Mouse (Mus musculus) liver, adult 2 months (tissue): ENCODE results near the gene Malsu1. TPM values are rescaled to one million over a fixed set of nuclear protein-coding genes. Genes with fewer than 3 reads are reported as not detected.

ENCODE experiments used
- DNase-seq: peaks from one replicate; pipeline ENCODE4 v3.0.0-alpha.2; 2011; ENCODE audit warnings: low read depth, low spot score; ENCODE audit errors: extremely low read depth
- H3K27ac ChIP-seq: fragments of 200-500 bp; replicated peaks from 2 replicates; pipeline ENCODE4 v1.5.1; 2012; ENCODE audit warnings: low read depth, mild to moderate bottlenecking, control low read depth, inconsistent platforms, low read length; ENCODE audit not compliant: insufficient read depth
- H3K27me3 ChIP-seq: fragments of 200-500 bp; 2 replicates; pipeline ENCODE4 v1.6.1; 2012; ENCODE audit warnings: mild to moderate bottlenecking, moderate library complexity, low read length, inconsistent platforms; ENCODE audit not compliant: control insufficient read depth, insufficient read depth
- H3K36me3 ChIP-seq: fragments of 200-500 bp; 2 replicates; pipeline ENCODE4 v1.6.1; 2012; ENCODE audit warnings: low read length, inconsistent platforms; ENCODE audit not compliant: control insufficient read depth, insufficient read depth
- H3K4me1 ChIP-seq: fragments of 200-500 bp; 2 replicates; pipeline ENCODE4 v1.6.1; 2011; ENCODE audit warnings: low read length; ENCODE audit not compliant: control insufficient read depth, insufficient read depth
- H3K4me3 ChIP-seq: fragments of 200-500 bp; 2 replicates; pipeline ENCODE4 v1.5.1; 2011; ENCODE audit warnings: low read depth, mild to moderate bottlenecking, control low read depth, low read length, moderate library complexity; ENCODE audit not compliant: insufficient read depth
- H3K79me2 ChIP-seq: fragments of 200-500 bp; 2 replicates; pipeline ENCODE4 v1.6.1; 2012; ENCODE audit warnings: inconsistent platforms, mild to moderate bottlenecking, low read length, moderate library complexity; ENCODE audit not compliant: control insufficient read depth, insufficient read depth
- H3K9ac ChIP-seq: fragments of 200-500 bp; 2 replicates; pipeline ENCODE4 v1.6.1; 2012; ENCODE audit warnings: low read depth, mild to moderate bottlenecking, control low read depth, inconsistent platforms, low read length
- CTCF ChIP-seq: fragments of 200-500 bp; IDR thresholded peaks from 2 replicates; pipeline ENCODE4 v1.5.1; 2011; ENCODE audit warnings: low read depth, low read length, control low read depth
- POLR2A ChIP-seq: fragments of 200-500 bp; IDR thresholded peaks from 2 replicates; pipeline ENCODE4 v1.6.1; 2011; ENCODE audit warnings: low read length, control low read depth; ENCODE audit not compliant: insufficient read depth; ENCODE audit errors: extremely low read depth
- WGBS: fragments of 180-500 bp; shearing (Covaris S2); methylation state at CpG from one replicate; pipeline ENCODE4 v1.1.7; 2018; 5-methylcytosine and 5-hydroxymethylcytosine counted together
- polyA plus RNA-seq: library from polyadenylated mRNA; depleted of rRNA; stranded (reverse); fragments of >200 nt; gene quantifications from 2 replicates; pipeline ENCODE4 v1.2.3, GENCODE M21; 2012
- total RNA-seq: library from RNA; depleted of rRNA; stranded (reverse); fragments of >200 nt; gene quantifications from 2 replicates; pipeline ENCODE4 v1.2.3, GENCODE M21; 2014

Gene Malsu1
- total and polyA plus RNA-seq, 2 experiments: 20.5 to 27.9 TPM

- Histone ChIP-seq H3K36me3 (no peaks in the 10 kb centered on the region), H3K27ac (no peak overlapping the region), H3K9ac (no peak overlapping the region), H3K4me1 (0 out of 2 replicates have a peak, but pooled peaks cover 4% of the 10 kb centered on the region), H3K27me3 (no peaks in the 10 kb centered on the region), H3K4me3 (no peak overlapping the region), H3K79me2 (no peaks in the 10 kb centered on the region)
- no peak for TF ChIP-seq POLR2A
- TF ChIP-seq CTCF: no peak
- 89% methylated on average over 15 of the region's 15 CpGs for WGBS
- no peak for DNase-seq
These were observed 33.3 kb downstream of the Malsu1 start for GRCm38 (mm10) chr6:49106746-49107500.

GRCm38 (mm10) chr6:49109196-49109595 lies 35.6 kb downstream of the Malsu1 start:
- Histone ChIP-seq H3K79me2 (no peaks in the 10 kb centered on the region), H3K27me3 (no peaks in the 10 kb centered on the region), H3K4me1 (0 out of 2 replicates have a peak, but pooled peaks cover 4% of the 10 kb centered on the region), H3K9ac (no peak overlapping the region), H3K27ac (no peak overlapping the region), H3K36me3 (no peaks in the 10 kb centered on the region), H3K4me3 (no peak overlapping the region)
- DNase-seq: no peak
- TF ChIP-seq CTCF (no peak), POLR2A (no peak)
- WGBS: 99% methylated on average over 2 of the region's 2 CpGs

- no peak for DNase-seq
- Histone ChIP-seq H3K79me2 (no peaks in the 10 kb centered on the region), H3K27me3 (no peaks in the 10 kb centered on the region), H3K27ac (no peak overlapping the region), H3K4me3 (no peak overlapping the region), H3K9ac (no peak overlapping the region), H3K36me3 (no peaks in the 10 kb centered on the region), H3K4me1 (0 out of 2 replicates have a peak, but pooled peaks cover 4% of the 10 kb centered on the region)
- no peak for TF ChIP-seq POLR2A
- no peak for TF ChIP-seq CTCF
- 97% methylated on average over 7 of the region's 7 CpGs for WGBS
These were observed 40.3 kb downstream of the Malsu1 start for GRCm38 (mm10) chr6:49113895-49114294.

- Histone ChIP-seq H3K27ac (no peak overlapping the region), H3K4me3 (no peak overlapping the region), H3K27me3 (no peaks in the 10 kb centered on the region), H3K79me2 (no peaks in the 10 kb centered on the region), H3K4me1 (0 out of 2 replicates have a peak, but pooled peaks cover 3% of the 10 kb centered on the region), H3K9ac (no peak overlapping the region), H3K36me3 (no peaks in the 10 kb centered on the region)
- WGBS: 88% methylated on average over 6 of the region's 6 CpGs
- TF ChIP-seq POLR2A (no peak), CTCF (no peak)
- DNase-seq: no peak
These were observed 40.9 kb downstream of the Malsu1 start for GRCm38 (mm10) chr6:49114457-49114856.

GRCm38 (mm10) chr6:49115550-49115949 lies 42.0 kb downstream of the Malsu1 start:
- WGBS: 85% methylated on average over 5 of the region's 5 CpGs
- no peaks in the 10 kb centered on the region for H3K79me2 ChIP-seq
- H3K36me3 ChIP-seq: no peaks in the 10 kb centered on the region
- TF ChIP-seq CTCF: no peak
- TF ChIP-seq POLR2A: no peak
- H3K4me3 ChIP-seq: no peak overlapping the region
- no peak for DNase-seq
- H3K27ac ChIP-seq: no peak overlapping the region
- no peaks in the 10 kb centered on the region for H3K4me1 ChIP-seq
- H3K9ac ChIP-seq: no peak overlapping the region
- no peaks in the 10 kb centered on the region for H3K27me3 ChIP-seq

GRCm38 (mm10) chr6:49116241-49116640 lies 42.6 kb downstream of the Malsu1 start:
- Histone ChIP-seq H3K79me2 (no peaks in the 10 kb centered on the region), H3K27ac (no peak overlapping the region), H3K9ac (no peak overlapping the region), H3K4me1 (no peaks in the 10 kb centered on the region), H3K36me3 (no peaks in the 10 kb centered on the region), H3K27me3 (no peaks in the 10 kb centered on the region), H3K4me3 (no peak overlapping the region)
- WGBS: 68% methylated on average over 8 of the region's 8 CpGs
- no peak for TF ChIP-seq CTCF
- no peak for TF ChIP-seq POLR2A
- no peak for DNase-seq
